Mouse (Mus musculus) C2C12 (cell line): ENCODE data around the gene Slit3.

ENCODE experiments used
- CEBPB ChIP-seq: IDR thresholded peaks from one replicate; pipeline ENCODE4 v1.6.1; 2011; ENCODE audit warnings: low read depth, mild to moderate bottlenecking, control low read depth, moderate library complexity
- CTCF ChIP-seq: IDR thresholded peaks from one replicate; pipeline ENCODE4 v1.5.1; 2011; ENCODE audit not compliant: control insufficient read depth, insufficient read depth, insufficient read length
- MAX ChIP-seq: IDR thresholded peaks from one replicate; pipeline ENCODE4 v1.6.1; 2011; ENCODE audit warnings: mild to moderate bottlenecking, control low read depth
- MYOG ChIP-seq: IDR thresholded peaks from one replicate; pipeline ENCODE4 v1.6.1; 2011; ENCODE audit not compliant: control insufficient read depth, insufficient read length; ENCODE audit errors: extremely low read depth

DNA sequence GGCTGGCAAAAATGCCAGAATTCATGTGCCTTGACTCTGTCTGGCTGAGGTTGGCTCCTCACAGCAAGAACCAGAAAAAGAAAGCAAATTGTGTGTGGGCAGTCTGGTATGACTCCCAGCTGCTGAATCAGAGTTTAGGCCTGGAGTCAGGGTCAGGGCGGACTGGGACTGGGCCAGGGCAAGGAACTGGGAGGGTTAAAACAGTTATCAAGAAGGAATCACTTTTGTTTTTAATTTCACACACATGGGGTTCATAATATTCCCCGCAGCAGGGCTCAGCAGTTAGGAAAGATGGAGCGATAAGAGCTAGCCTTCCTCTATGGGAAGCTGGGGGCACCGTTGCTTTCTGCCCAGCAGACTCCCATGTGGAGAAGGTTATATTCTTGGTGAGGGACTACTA is 234.8 kb downstream of the Slit3 start:
- no peak for TF ChIP-seq CTCF
- TF ChIP-seq MAX, result no peak
- TF ChIP-seq MYOG, result no peak
- TF ChIP-seq CEBPB, result no peak
